ENCODE assay signal across 9 mouse cellular contexts in genomic region chr9:96668628-96669027, GRCm38 (mm10). TPM values are rescaled to one million over a fixed set of nuclear protein-coding genes. Genes with fewer than 3 reads are reported as not detected.
A peak's percentile ranks its signal among the peaks of the same experiment; 100 is the strongest.
DNase-seq lines count a peak whose midpoint lies in the region; ATAC-seq lines count a peak whose summit lies in the region.
"Had no signal": no experiment of that assay in that cellular context is flagged by ENCODE, and none has a peak within 500 bp of the region (broad histone marks: within the 10 kb centered on the region; RNA-seq: fewer than 3 reads in every experiment).

No protein-coding gene starts in this region.

- H3K4me1 ChIP-seq in embryonic facial prominence, embryonic 13.5 days: peaks cover 4% of the 10 kb centered on the region; the same call in 1 of the 2 replicates
- 0 out of 2 replicates have a peak, but pooled peaks cover 8% of the 10 kb centered on the region for H3K4me1 ChIP-seq in hindbrain, embryonic 15.5 days (replicated peaks)
- H3K4me1 ChIP-seq in midbrain, embryonic 15.5 days: peaks cover 4% of the 10 kb centered on the region; the same call in 1 of the 2 replicates

- no peaks in the 10 kb centered on the region for H3K9me3 ChIP-seq in embryonic facial prominence, embryonic 13.5 days
- no peaks in the 10 kb centered on the region for H3K9me3 ChIP-seq in hindbrain, embryonic 15.5 days
- H3K9me3 ChIP-seq in midbrain, embryonic 15.5 days: no peaks in the 10 kb centered on the region
- H3K9me3 ChIP-seq: liver, embryonic 13.5 days had no signal

- H3K9ac ChIP-seq in embryonic facial prominence, embryonic 13.5 days: 0 out of 2 replicates have a peak overlapping the region, but pooled peaks have one; percentile 3
- H3K9ac ChIP-seq in hindbrain, embryonic 15.5 days: no peak overlapping the region
- H3K9ac ChIP-seq in midbrain, embryonic 15.5 days: no peak overlapping the region
- H3K9ac ChIP-seq: liver, embryonic 13.5 days had no signal

- no peak for ATAC-seq in CD4-positive, CD25-positive, alpha-beta regulatory T cell, adult 4 months
- ATAC-seq in embryonic facial prominence, embryonic 13.5 days (ENCODE audit: insufficient number of reproducible peaks, insufficient read depth, low FRiP score, low TSS enrichment, low read depth): no peak
- ATAC-seq in hindbrain, embryonic 15.5 days (ENCODE audit: low FRiP score, low read depth): peak; percentile 57; the same call in 1 of the 2 replicates
- 0 out of 2 replicates have a peak, but pooled peaks have one; percentile 32 for ATAC-seq in midbrain, embryonic 15.5 days (replicated peaks)

- H3K27ac ChIP-seq in embryonic facial prominence, embryonic 13.5 days: no peak overlapping the region
- no peak overlapping the region for H3K27ac ChIP-seq in hindbrain, embryonic 15.5 days (replicated peaks)
- H3K27ac ChIP-seq in midbrain, embryonic 15.5 days: no peak overlapping the region
- H3K27ac ChIP-seq: liver, embryonic 13.5 days had no signal

- 46% methylated on average over 5 of the region's 5 CpGs for WGBS in embryonic facial prominence, embryonic 13.5 days
- WGBS in hindbrain, embryonic 15.5 days: 47% methylated on average over 5 of the region's 5 CpGs
- WGBS in midbrain, embryonic 15.5 days: 43% methylated on average over 5 of the region's 5 CpGs

- no peaks in the 10 kb centered on the region for H3K36me3 ChIP-seq in embryonic facial prominence, embryonic 13.5 days
- H3K36me3 ChIP-seq in hindbrain, embryonic 15.5 days: no peaks in the 10 kb centered on the region
- no peaks in the 10 kb centered on the region for H3K36me3 ChIP-seq in midbrain, embryonic 15.5 days (replicated peaks)
- H3K36me3 ChIP-seq: liver, embryonic 13.5 days had no signal

- no peak overlapping the region for H3K4me2 ChIP-seq in embryonic facial prominence, embryonic 13.5 days
- H3K4me2 ChIP-seq in hindbrain, embryonic 15.5 days: no peak overlapping the region
- no peak overlapping the region for H3K4me2 ChIP-seq in midbrain, embryonic 15.5 days
- H3K4me2 ChIP-seq: liver, embryonic 13.5 days had no signal

- H3K27me3 ChIP-seq in embryonic facial prominence, embryonic 13.5 days: no peaks in the 10 kb centered on the region
- H3K27me3 ChIP-seq in hindbrain, embryonic 15.5 days: no peaks in the 10 kb centered on the region
- H3K27me3 ChIP-seq in midbrain, embryonic 15.5 days (replicated peaks): no peaks in the 10 kb centered on the region
- H3K27me3 ChIP-seq: liver, embryonic 13.5 days had no signal

- DNase-seq in CD4-positive, CD25-positive, alpha-beta regulatory T cell, adult 2 months (ENCODE audit: low read depth, low spot score): peak; percentile 83
- peak; percentile 71 for DNase-seq in adrenal gland, postnatal 25 days
- DNase-seq in left cerebral cortex, adult 11 months (ENCODE audit: low spot score): peak; percentile 68
- peak; percentile 62 to 65 for DNase-seq in spleen, postnatal 36 days (ENCODE audit: low spot score in 2 of 2)
- DNase-seq: liver, embryonic 13.5 days had no signal

- no peak overlapping the region for H3K4me3 ChIP-seq in embryonic facial prominence, embryonic 13.5 days
- H3K4me3 ChIP-seq in hindbrain, embryonic 15.5 days: no peak overlapping the region
- H3K4me3 ChIP-seq in midbrain, embryonic 15.5 days: no peak overlapping the region
- H3K4me3 ChIP-seq: liver, embryonic 13.5 days had no signal

RNA-seq across cellular contexts. Expression of gene Rasa2, which starts 37.2 kb away (rescaled TPM):
- polyA plus RNA-seq in CD4-positive, CD25-positive, alpha-beta regulatory T cell, adult 4 months (2017; shearing (Covaris generic)): 10 to 100 TPM; 31.2 to 43.3 TPM
- total RNA-seq in adrenal gland, postnatal 25 days (2021): 9.3 and 15.5 TPM in 2 replicates
- polyA plus RNA-seq in embryonic facial prominence, embryonic 13.5 days (2015; fragmentation: Nextera tagmentation; extraction: Ambion mirVana): 21.5 and 23.4 TPM in 2 replicates
- polyA plus RNA-seq in hindbrain, embryonic 15.5 days (2015; fragmentation: Nextera tagmentation; extraction: Ambion mirVana): 16.0 and 16.5 TPM in 2 replicates
- 16.3 and 17.6 TPM in 2 replicates for polyA plus RNA-seq in midbrain, embryonic 15.5 days (2015; fragmentation: Nextera tagmentation; extraction: Ambion mirVana)

Comparison
In these comparisons a context has a peak if more than half of its experiments do, and no peak if none do; other contexts are left out.
1. ATAC-seq: peak in hindbrain, embryonic 15.5 days (single experiment) and midbrain, embryonic 15.5 days (single experiment); none in CD4-positive, CD25-positive, alpha-beta regulatory T cell, adult 4 months (single experiment) and embryonic facial prominence, embryonic 13.5 days (single experiment).
2. Peak in every context shown above with its lines, with median percentiles within 50 percentile points of each other: DNase-seq.